Mouse (Mus musculus) megakaryocyte, embryonic 14.5 days (primary cell): ENCODE measurements around the gene Uts2b. TPM values are rescaled to one million over a fixed set of nuclear protein-coding genes. Genes with fewer than 3 reads are reported as not detected.
"Not testable (repeated sequence)": the region's sequence is repeated elsewhere in the genome, so short reads cannot be mapped to it uniquely, and the experiment has no call there.

Experiments
- H3K27me3 ChIP-seq: replicated peaks from 2 replicates; pipeline ENCODE3; 2012; ENCODE audit warnings: inconsistent platforms
- H3K36me3 ChIP-seq: replicated peaks from 2 replicates; pipeline ENCODE3; 2012; ENCODE audit warnings: low read length, inconsistent platforms, mixed read lengths
- H3K4me1 ChIP-seq: 2 replicates; pipeline ENCODE4 v1.6.1; 2012; ENCODE audit warnings: inconsistent platforms
- H3K4me3 ChIP-seq: replicated peaks from 2 replicates; pipeline ENCODE3; 2012; ENCODE audit warnings: moderate library complexity, mild to moderate bottlenecking, inconsistent platforms
- H3K9me3 ChIP-seq: 2 replicates; pipeline ENCODE4 v1.6.1; 2012; ENCODE audit warnings: inconsistent platforms
- FLI1 ChIP-seq: IDR thresholded peaks from 2 replicates; pipeline ENCODE4 v1.6.1; 2012; ENCODE audit warnings: low read length, inconsistent platforms, mixed read lengths
- GATA1 ChIP-seq: IDR thresholded peaks from 3 replicates; pipeline ENCODE4 v1.6.1; 2012; ENCODE audit warnings: mixed read lengths, low read length, inconsistent platforms, borderline replicate concordance
- polyA plus RNA-seq: library from polyadenylated mRNA; stranded (reverse); fragments of >175 nt; gene quantifications from 2 replicates; pipeline ENCODE4 v1.2.3, GENCODE M21; 2012; ENCODE audit warnings: low replicate concordance; ENCODE audit not compliant: insufficient read depth

Uts2b gene
- polyA plus RNA-seq, 1 experiment, result not detected

- H3K4me1 ChIP-seq, result no peaks in the 10 kb centered on the region
- TF ChIP-seq FLI1 (no peak), GATA1 (no peak)
- H3K9me3 ChIP-seq, result no peaks in the 10 kb centered on the region
- H3K36me3 ChIP-seq, result no peaks in the 10 kb centered on the region
- no peak overlapping the region for H3K4me3 ChIP-seq
- no peaks in the 10 kb centered on the region for H3K27me3 ChIP-seq
Observed at GRCm38 (mm10) chr16:27319099-27319498, 50.9 kb downstream of the Uts2b start.

DNA sequence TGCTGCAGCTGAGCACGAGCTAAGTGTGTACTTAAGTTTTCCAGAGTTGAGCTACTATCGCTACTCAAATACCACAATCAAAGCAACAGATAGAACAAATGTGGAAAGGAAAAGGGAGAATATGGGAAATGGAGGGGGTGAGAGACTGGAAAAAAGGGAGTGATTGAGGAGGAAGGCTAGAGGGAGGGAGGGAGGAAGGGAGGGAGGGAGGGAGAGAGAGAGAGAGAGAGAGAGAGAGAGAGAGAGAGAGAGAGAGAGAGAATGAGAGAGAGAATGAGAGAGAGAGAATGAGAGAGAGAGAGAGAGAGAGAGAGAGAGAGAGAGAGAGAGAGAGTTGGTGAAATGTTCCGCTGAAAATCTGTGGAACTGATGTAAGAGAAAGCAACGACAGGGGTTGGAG, 62.9 kb downstream of the Uts2b start, which contains the start of gene Ostn:
TSS of gene Ostn (plus strand) at position 301 of the 400 bp plus-strand sequence.
- H3K9me3 ChIP-seq, H3K27me3 ChIP-seq, H3K4me3 ChIP-seq, H3K4me1 ChIP-seq, H3K36me3 ChIP-seq: not testable (repeated sequence)

Other genes starting within 250 kb of the Uts2b start
- not detected in 2 replicates for gene Ostn, start 62.8 kb downstream of the Uts2b start, polyA plus RNA-seq
- 0.23 and 7.2 TPM in 2 replicates for gene Ccdc50, start 18.6 kb upstream of the Uts2b start, polyA plus RNA-seq